Mouse (Mus musculus) WW6 (cell line): ENCODE data around the gene Dlg2.

Source experiments
- DNase-seq: peaks from one replicate; pipeline ENCODE4 v3.0.0-alpha.2; 2013; ENCODE audit warnings: low read depth, low spot score

Gene Dlg2

DNA sequence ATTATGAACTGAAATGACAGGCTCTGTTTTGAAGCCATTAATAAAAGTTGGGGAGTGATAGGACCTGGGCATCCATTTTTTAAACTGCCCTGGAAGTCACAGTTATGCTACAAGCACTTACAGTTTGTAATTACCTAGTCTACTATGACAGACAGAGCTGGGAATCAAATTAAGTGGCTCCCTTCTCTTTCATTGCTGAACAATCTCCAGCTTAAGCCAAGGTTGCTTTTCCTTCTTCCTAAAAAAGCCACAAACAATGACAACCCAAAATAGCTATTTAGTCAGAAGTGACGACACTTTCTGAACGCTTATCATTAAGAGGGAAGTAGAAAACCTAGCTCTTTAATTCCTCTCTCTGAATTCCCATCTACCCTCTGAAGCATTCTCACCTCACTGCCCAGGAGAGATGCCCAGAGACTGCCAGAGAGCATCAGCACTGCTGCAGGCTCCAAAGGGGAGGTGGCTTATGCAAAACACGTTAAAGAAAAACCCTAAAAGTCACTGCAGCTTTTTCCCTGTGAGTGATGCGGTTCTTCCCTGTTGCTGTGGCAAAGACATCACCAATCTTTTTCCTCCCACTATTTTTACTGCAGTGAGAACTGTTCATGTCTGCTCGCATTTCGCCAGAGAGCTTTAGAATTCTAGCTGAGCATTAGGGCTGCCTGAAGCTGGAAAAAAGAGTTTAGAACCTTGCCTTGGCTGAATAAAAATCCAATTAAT, 612.9 kb downstream of the Dlg2 start:
- DNase-seq: no peak

DNA sequence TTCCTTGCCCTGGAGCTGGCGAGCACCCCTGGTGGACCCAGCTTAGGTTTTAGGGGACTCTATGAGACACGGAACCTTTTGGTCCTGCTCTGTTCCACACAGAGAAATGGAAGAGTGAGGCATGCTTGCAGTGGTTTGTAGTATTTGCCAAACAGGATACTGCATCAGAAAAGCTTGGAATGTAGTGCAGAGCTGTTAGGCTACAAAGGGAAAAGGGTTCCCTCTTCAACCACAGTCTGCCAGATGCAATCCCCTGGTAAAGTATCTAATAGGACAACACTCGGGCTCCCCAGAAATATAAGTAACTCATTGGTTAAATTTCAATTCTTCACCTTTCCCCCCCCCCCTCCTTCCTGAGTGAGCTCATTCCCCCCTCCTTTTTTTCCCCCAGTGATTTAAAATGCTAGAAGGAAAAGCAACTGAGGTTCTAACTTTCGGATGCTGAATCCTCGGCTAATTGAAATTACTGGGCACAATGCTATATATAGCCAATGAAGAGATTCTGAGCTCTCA, 613.9 kb downstream of the Dlg2 start:
- no peak for DNase-seq

DNA sequence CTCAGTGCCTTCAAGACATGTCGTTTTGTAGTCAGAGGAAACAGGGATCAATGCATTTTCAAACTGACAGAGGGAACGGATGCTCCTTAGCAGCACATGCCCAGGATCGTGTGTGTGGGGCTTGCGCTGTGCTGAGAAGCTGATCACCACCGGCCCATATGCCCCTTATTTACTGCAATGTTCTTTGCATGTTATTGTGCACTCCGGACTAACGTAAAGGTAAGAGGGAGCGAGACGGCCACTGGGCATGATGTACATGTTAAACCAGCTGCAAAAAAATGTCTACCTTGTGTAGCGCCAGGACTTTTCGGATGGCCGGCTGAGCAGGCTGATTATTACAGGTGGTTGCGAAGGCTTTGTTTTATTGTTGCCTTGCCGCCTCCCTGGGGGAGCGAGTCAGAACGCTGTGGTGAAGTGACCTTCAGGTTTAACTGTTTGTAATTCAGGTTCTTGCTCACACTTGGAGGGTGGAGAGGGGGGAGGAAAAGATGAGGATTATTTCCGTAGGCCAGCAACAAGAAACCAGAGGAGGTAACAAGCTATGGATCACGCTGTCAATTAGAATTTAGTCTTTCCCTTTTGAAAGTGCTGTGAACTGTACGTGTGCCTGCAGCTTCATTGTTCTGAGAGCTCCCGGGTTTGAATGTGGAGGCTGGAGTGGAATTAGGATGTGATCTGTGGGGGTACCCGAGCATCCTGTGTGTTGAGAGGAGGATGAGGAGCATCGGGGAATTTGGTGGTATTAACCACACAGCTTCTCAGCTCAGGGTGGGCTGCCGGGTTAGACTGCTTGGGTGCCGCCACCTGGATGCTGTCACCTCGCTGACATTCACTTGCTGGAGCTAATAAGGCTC, 614.6 kb downstream of the Dlg2 start:
- DNase-seq: no peak

DNA sequence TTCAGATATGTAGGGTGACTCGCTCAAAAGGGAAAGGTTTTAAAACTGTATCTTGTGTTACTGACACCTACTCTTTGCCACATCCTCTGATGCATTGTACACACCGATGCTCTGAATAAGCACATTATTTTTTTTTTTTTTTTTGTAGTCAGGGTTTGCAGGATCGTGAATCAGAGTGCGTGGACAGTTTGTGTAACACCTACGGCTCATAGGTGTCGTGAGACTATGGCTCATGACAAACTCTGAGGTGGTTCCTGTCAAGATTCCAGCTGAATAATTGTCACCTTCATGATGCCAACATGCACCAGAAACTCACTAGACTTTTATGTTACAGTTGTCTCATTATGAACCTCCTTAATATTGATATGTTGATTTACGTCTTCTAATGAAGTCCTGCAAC, 620.0 kb downstream of the Dlg2 start:
- no peak for DNase-seq

DNA sequence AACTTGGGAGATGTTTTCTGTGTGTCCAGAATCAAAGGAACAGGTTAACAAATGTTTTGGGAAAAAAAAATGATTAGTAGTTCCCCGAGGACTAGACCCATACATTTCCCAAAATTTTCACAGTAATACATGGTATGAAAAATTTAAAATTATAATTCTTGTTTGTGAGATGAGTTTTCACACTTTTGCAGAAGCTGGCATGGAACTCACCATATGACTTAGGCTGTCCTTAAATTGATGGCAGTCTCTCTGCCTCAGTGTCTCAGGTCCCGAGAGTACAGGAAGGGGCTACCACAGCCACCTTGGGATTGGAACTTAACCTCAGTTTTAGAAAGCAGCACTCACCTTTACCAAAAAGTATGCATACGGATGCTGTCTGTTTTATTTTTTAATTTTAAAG, 622.0 kb downstream of the Dlg2 start:
- DNase-seq: no peak

DNA sequence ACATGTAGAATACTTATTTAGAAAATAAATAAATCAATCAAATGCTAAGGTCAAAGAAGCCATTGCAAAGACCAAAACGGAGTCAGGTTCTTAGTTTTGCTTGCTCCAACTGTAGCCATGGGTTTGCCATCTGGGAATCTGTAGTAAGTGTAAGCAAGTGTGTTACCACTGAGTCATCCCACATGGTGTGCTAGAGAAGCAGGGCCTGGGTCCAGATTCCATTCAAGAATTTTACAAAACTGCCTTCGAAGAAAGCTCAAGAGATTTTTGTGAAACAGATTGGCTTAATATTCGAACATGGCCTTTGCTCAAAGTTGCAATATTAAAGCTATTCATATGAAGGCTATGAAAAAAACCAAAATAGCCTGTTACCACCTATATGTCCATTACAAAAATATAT, 633.1 kb downstream of the Dlg2 start:
- DNase-seq: no peak

DNA sequence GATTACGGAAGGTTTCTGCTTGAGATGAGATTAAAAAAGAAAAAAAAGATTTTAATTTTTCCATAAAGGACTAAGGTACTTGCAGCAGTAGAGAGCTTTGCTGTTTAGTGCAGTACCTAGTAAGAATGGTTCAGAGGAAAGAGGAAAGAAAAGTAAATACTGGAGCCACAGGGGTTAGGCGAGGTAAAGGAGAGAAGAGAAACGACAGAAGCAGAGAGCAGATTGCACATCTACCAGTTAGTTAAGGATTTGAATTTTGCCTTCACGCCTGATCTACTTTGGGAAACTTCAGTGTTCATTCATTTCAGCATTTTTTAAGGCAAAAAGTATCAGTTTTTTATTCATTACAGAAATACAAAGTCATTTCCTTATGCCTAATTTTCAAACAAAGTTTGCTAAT, 655.7 kb downstream of the Dlg2 start:
- DNase-seq: no peak

DNA sequence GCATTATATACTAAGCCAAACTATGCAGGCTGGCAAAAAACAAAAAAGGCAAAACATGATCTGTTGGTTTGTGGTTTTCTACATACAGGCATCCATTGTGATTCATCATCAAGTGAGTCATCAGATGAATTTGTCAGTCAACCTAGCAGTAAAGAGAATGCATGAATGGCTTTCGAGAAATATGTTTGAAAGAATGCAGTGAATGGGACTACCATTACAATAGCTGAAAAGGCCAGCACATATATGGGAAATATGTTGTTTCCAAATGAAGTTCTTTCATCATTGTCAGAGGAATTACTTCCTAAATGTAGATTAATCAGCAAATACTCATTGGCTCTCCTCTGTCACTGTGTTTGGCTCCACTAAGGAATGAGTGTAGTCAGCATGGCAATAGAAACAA, 677.6 kb downstream of the Dlg2 start:
- no peak for DNase-seq

DNA sequence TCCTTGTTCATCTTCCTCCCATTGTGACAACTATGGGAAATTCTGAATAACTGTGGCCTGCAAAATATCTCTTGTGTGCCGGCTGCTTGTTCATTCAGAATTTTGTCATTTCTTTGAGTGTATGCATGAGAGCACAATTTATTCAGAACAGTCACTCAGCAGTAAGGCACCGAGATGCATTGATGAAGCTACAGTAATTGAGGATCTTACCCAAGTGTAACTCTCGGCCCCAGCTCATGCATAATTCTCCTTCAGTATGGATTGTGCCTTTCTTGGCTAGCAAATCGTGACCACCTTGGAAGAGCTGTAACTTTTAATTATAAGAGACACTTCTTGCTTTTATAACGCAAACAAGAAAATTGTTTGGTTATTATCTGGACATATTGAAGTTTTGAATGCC, 682.7 kb downstream of the Dlg2 start:
- DNase-seq: no peak

DNA sequence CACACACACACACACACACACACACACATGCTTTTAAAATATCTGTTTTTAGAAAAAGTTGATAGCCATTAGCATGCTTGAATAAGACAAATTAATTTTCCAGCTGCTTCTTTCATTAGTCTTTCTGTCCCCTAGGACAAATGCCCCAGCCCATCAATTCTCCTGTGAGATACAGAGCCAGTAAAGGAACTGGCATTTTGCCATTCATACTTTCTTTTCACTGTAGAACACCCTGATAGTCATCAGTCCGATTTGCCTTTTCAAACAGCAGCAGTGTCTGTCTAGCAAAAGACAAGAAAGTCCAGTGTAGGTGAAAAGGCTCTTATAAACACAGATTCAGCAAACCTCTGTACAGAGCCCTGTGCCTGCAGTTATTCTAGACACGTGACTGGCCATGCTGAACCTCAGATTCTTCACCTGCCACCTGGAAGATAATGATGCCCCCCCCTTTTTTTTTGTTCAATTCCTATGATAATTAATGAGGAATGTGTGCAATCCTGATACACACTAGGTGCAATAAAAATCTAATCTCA, 685.2 kb downstream of the Dlg2 start:
- no peak for DNase-seq

DNA sequence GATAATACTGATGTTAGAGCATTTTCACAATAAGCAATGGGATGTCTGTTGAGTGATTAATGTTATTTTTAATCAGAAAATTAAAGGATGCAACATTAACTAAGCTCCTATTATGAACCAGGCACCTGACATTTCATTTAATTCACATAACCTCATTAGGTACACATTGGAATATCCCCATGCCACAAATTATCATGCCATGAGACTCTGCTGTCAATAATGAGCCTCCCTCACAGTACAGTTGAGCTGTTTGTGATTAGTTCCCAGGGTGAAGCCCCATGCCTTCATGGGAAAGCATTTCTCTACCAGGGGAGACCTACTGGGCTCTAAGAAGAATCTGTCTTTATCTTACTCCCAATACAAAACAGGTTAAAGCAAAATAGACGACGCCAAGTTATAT, 697.1 kb downstream of the Dlg2 start:
- no peak for DNase-seq

DNA sequence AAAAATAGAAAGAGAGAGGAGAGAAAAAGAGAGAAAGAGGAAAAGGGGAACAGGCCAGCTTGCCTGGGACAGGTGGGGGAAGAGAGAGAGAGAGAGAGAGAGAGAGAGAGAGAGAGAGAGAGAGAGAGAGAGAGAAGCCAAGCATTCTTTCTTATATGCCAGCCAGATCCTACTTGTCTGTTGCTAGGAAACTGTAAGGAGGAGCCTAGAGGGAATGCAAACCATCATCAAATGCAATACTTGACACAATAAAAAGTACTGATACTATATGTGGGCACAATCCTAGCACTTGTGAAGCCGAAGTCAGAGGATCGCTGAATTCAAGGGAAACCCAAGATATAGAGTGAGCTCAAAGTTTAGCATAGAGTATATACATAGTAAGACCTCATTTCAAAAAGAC, 711.7 kb downstream of the Dlg2 start:
- DNase-seq: no peak

DNA sequence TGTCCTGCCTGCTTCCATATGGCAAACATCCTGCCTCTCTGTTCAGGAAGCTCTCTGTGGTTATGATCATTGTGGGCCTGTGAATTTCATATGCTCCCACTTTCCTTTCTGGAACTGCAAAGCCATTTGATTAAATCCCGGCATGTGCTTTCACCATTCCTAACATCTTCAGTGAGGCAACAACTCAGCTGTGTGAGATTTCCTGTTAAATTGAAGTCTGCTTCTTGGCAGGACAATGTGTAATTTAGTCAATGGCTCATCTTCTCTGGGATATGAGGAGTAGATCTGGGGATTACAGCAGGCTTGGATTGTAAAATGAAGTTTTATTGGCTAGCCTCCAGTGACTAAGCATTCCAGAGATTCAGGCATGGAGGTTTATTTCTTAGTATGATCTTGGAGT, 722.9 kb downstream of the Dlg2 start:
- no peak for DNase-seq

DNA sequence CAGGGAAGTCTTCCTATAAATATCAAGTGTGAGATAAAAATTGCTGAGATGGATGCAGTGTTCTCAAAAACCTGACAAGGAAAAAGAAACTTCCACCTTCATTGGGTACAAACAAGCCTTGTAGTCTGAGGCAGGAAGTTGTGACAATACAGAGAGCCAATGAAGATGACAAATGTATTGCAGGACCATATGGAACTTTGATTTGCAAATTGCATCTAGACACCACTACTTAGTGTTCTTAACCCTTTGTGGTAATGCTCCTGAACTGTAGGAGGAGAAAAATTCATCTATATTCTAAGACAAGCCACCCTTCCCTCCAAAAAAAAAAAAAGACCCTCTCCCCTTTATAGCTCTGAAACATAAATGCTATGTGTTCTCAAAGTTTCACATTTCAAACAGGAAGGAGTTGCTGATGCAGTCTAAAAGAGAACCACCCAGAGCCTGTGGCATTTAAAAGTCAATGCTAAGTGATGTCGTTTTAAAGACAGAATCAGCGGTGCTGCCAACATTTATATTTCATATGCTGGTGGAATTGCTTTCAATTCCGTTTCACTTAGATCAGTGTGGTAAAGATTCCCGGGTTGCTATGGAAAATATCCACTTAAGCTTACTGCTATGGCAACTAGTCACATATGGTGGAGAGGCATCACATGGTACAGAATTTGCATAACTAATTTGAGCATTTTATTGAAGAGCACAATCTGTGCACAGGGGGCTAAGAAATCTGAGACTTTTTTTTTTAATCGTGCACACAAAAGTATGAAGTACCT, 731.8 kb downstream of the Dlg2 start:
- DNase-seq: no peak

DNA sequence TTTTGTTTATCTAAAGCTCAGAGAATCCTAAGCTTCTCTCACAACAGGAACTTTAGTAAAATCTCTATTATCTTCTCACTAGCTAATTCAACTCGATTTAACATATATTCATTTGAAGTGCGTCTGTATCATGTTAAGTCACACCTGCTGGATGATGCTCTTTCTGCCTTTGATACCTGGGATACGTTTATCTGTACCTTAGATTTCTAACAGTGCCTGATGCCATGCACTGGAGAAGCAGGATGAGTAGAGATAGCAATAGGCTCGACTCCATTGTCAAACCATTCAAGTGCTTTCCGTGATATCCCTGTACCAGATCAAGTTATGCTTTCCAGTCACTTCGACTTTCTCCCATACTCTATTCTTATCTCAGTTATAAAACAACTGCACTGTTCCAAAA, 732.5 kb downstream of the Dlg2 start:
- no peak for DNase-seq

DNA sequence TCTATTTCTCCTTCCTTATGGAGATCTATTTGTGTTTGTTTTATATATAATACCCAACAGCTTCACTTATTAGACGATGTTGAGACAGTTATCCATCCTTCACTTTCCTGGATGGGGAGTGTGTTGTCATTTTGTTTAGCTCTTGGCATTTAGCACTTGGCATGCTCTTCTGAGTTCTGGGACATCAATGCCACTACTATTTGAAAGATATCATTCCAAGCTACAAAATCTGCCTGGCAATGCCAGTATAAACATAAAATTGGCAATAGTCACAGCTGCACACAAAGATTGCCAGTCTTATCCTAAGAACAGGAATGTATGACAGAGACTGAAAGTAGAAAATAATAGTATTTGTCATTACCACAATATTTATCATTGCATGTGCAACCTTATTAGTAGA, 735.8 kb downstream of the Dlg2 start:
- no peak for DNase-seq

DNA sequence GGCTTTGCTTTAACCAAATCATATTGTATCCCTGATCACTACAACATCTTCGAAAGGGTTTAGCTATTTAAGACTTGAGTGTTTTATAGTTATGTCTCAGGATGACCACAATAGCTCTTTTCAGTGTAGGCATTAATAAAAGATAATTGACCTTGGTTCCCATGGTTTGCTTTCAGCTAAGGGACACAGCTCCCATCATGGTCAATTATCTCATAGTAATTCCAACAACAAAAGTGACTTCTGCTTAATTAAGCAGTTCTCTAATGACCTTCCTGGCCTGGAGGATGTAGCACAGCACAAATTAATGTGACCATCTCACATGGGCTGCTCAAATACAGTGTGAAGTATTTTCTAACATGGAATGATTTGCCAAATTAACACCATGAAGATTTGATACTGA, 738.4 kb downstream of the Dlg2 start:
- no peak for DNase-seq

DNA sequence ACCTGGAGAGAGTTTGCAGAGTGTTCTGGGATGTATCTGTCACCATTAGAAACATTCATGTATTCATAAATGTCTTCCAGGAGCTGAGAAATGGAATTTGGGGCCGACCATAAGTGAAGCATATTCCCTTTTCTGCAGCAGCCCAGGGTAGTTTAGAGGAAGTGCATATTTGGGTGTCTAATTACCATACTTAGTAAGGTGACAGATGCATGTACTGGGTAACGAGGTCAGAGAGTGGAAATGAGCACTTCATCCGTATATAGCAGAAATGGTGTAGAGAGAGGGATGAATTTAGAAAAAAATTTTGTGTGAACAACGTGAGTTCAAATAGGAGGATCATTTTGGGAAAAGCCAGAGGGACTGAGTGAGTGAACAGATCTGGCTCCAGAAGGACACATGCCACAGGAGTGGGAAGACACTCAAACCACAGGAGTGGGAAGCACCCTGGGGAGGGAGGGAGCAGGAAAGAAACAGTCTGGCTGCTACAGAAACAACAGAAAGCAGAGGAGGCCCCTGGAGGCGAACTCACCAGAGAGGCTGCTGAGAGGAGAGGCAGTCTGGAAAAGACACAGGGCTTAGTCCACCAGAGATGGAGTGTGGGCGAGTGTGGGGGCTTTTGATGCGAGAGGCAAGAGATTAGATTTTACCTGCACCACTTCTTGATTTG, 742.0 kb downstream of the Dlg2 start:
- DNase-seq: no peak

DNA sequence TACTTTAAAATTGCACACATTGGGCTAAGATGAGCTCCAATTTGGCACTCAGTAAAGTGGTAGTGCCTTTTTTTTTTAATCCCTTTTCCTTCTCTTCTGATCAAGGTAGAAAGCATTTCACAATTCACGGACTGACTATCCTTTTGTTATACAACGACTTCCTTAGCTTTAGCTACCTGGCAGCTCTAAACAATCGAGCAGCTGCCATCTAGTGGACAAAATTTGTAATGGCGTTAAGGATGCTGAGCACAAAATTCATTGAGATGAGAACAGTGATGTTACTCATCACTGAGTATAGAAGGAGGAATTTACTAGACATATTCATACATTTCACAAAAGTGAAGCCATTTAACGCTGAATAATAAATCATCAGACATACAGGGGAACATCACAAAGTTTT, 750.0 kb downstream of the Dlg2 start:
- peak; percentile 14 for DNase-seq

DNA sequence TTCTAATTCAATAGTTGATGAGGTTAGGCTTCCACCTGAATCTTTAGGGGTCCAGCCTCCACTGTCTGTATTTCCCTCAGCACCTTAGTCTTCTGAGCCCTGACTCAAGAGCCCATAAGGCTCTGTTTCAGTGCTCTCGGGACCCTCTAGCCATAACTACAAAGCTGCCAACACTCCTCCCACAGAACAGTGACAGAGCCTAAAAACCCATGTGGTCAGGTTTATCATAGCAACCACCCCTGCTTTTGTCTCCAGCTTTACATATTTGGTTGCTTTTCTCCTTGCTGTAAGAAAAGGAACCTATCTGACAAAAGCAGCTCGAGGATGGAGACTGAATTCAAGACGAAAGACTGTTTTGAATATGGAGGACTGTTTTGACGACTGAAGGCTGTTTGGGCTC, 765.2 kb downstream of the Dlg2 start:
- no peak for DNase-seq

DNA sequence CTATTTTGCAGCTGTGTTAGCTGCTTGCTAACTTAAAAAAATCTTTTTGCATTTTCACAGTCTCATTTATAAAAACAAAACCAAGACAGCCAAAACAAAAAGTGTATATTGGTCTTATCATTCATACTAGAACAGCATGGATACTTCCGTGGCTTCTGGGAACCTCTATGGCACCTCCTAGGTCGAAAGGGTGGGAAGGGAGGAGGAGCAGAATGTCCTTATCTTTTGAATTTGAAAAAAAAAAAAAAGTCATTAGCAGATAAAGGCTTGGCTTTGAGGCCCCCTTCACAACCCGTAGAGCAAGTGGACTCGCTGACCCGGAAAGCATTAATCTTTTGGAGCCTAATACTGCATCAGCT, 785.2 kb downstream of the Dlg2 start:
- DNase-seq: no peak
